Mouse (Mus musculus) left cerebral cortex, adult 2 months (tissue): ENCODE data around the gene Plxnb3. TPM values are rescaled to one million over a fixed set of nuclear protein-coding genes. Genes with fewer than 3 reads are reported as not detected.
"Not testable (repeated sequence)": the region's sequence is repeated elsewhere in the genome, so short reads cannot be mapped to it uniquely, and the experiment has no call there.

Experiments used
- DNase-seq, 2 experiments: peaks; one replicate each; pipeline ENCODE4 v3.0.0; 2021 to 2022; ENCODE audit warnings: low spot score in 2 of 2, mixed read lengths in 1 of 2; ENCODE audit errors: extremely low spot score in 1 of 2
- H3K27ac ChIP-seq: fragments of 200-600 bp; 2 replicates; pipeline ENCODE4 v1.8.1; 2022
- H3K4me3 ChIP-seq: fragments of 200-600 bp; 2 replicates; pipeline ENCODE4 v1.8.1; 2022
- CTCF ChIP-seq: fragments of 200-600 bp; IDR thresholded peaks from 2 replicates; pipeline ENCODE4 v1.8.1; 2022; ENCODE audit warnings: antibody characterized with exemption, mild to moderate bottlenecking, moderate library complexity
- intact Hi-C: fragments of 180-260 bp; cut with DNase I; formaldehyde crosslinking; loops from one replicate; pipeline ENCODE4 v1.15.1; 2025
- long read RNA-seq, 2 experiments: library from polyadenylated mRNA; stranded (forward); transcript quantifications; one replicate each; pipeline ENCODE4 v2.0.0; 2021; ENCODE audit warnings: borderline mapping rate in 2 of 2
- total RNA-seq, 2 experiments: library from RNA; stranded (reverse); gene quantifications; 2 replicates each; pipeline ENCODE4 v1.2.3; 2021

Plxnb3 gene
- 1 to 10 TPM; 7.2 to 8.5 TPM for total RNA-seq
- long read RNA-seq, experiment 1, full-length matches to known transcripts, result 2 of 15 reads
- long read RNA-seq, experiment 1, partial matches to known transcripts, result 4 of 15 reads
- long read RNA-seq, experiment 1, other reads (novel, unspliced or antisense), result 9 of 15 reads
- long read RNA-seq, experiment 2, full-length matches to known transcripts, result 4 of 19 reads
- long read RNA-seq, experiment 2, partial matches to known transcripts, result 4 of 19 reads
- long read RNA-seq, experiment 2, other reads (novel, unspliced or antisense), result 11 of 19 reads

- peak within 1 kb of the TSS; percentile 36; the same call in 1 of the 2 replicates for H3K27ac ChIP-seq
- intact Hi-C loops, result no loop called here
- no peak for TF ChIP-seq CTCF
- no peak for DNase-seq
- H3K4me3 ChIP-seq, result no peak within 1 kb of the TSS
Measured at GRCm38 (mm10) chrX:73756334-73757140, at the start of gene Plxnb3. Gene Plxnb3 (plus strand): TSS chrX:73757090.

GRCm38 (mm10) chrX:73715476-73716108 lies 41.3 kb upstream of the Plxnb3 start:
- DNase-seq, result no peak

GRCm38 (mm10) chrX:73716109-73716661 lies 40.7 kb upstream of the Plxnb3 start, which contains the start of the genes Bcap31 and Abcd1:
Gene Bcap31 (minus strand): TSS chrX:73716175.
Gene Abcd1 (plus strand): TSS chrX:73716597.
- intact Hi-C loops, result loop anchor here (5.0 to 10.0 kb wide), 2 partner anchors 66 to 219 kb away; partner anchors contain the start of gene Renbp
- peak; percentile 81 to 86 for DNase-seq
- no peak for TF ChIP-seq CTCF
- H3K27ac ChIP-seq, result peak within 1 kb of the TSS; percentile 86
- peak within 1 kb of the TSS; percentile 57 for H3K4me3 ChIP-seq

More at GRCm38 (mm10) chrX:73715476-73716108, 41.3 kb upstream of the Plxnb3 start:
- intact Hi-C loops, result loop anchor here (5.0 to 10.0 kb wide), 2 partner anchors 67 to 219 kb away; partner anchors contain the start of gene Renbp
- Histone ChIP-seq H3K27ac (peak overlapping the region; percentile 50), H3K4me3 (peak overlapping the region; percentile 57)
- no peak; the same call in 1 of the 2 replicates for TF ChIP-seq CTCF

- intact Hi-C loops, result loop anchor here (5.0 to 10.0 kb wide), 2 partner anchors 65 to 218 kb away; partner anchors contain the start of gene Renbp
- DNase-seq, result peak; percentile 8 to 21
- peak overlapping the region; percentile 86 for H3K27ac ChIP-seq
Measured at GRCm38 (mm10) chrX:73716709-73717545, 40.0 kb upstream of the Plxnb3 start.

GRCm38 (mm10) chrX:73717667-73718066 lies 39.2 kb upstream of the Plxnb3 start:
- no peak for TF ChIP-seq CTCF
- intact Hi-C loops, result loop anchor here (5.0 to 10.0 kb wide), 2 partner anchors 65 to 217 kb away; partner anchors contain the start of gene Renbp
- Histone ChIP-seq H3K4me3 (peak overlapping the region; percentile 57; the same call in 1 of the 2 replicates), H3K27ac (no peak overlapping the region)
- DNase-seq, result no peak

More at GRCm38 (mm10) chrX:73716709-73717545, 40.0 kb upstream of the Plxnb3 start:
- peak overlapping the region; percentile 57 for H3K4me3 ChIP-seq
- no peak for TF ChIP-seq CTCF

GRCm38 (mm10) chrX:73718271-73718670 lies 38.6 kb upstream of the Plxnb3 start:
- intact Hi-C loops, result loop anchor here (5.0 to 10.0 kb wide), 2 partner anchors 64 to 217 kb away; partner anchors contain the start of gene Renbp
- no peak overlapping the region for H3K4me3 ChIP-seq
- no peak overlapping the region for H3K27ac ChIP-seq
- TF ChIP-seq CTCF, result no peak
- no peak for DNase-seq

GRCm38 (mm10) chrX:73718686-73719362 lies 38.1 kb upstream of the Plxnb3 start:
- no peak for DNase-seq
- TF ChIP-seq CTCF, result no peak
- intact Hi-C loops, result loop anchor here (5.0 to 10.0 kb wide), 2 partner anchors 63 to 216 kb away; partner anchors contain the start of gene Renbp
- Histone ChIP-seq H3K27ac (no peak overlapping the region), H3K4me3 (no peak overlapping the region)

GRCm38 (mm10) chrX:73730908-73731307 lies 26.0 kb upstream of the Plxnb3 start:
- Histone ChIP-seq H3K4me3 (no peak overlapping the region), H3K27ac (no peak overlapping the region)
- DNase-seq, result no peak
- intact Hi-C loops, result no loop called here
- TF ChIP-seq CTCF, result no peak

GRCm38 (mm10) chrX:73738155-73738554 lies 18.7 kb upstream of the Plxnb3 start:
- peak; percentile 26 for TF ChIP-seq CTCF
- no peak overlapping the region for H3K4me3 ChIP-seq
- intact Hi-C loops, result no loop called here
- H3K27ac ChIP-seq, result no peak overlapping the region
- no peak for DNase-seq

- no peak for TF ChIP-seq CTCF
- DNase-seq, result no peak
- intact Hi-C loops, result no loop called here
- Histone ChIP-seq H3K4me3 (no peak overlapping the region), H3K27ac (no peak overlapping the region)
Measured at GRCm38 (mm10) chrX:73739151-73739550, 17.7 kb upstream of the Plxnb3 start.

- DNase-seq, intact Hi-C loops, H3K27ac ChIP-seq, H3K4me3 ChIP-seq: not testable (repeated sequence)
Measured at GRCm38 (mm10) chrX:73739841-73740240, 17.0 kb upstream of the Plxnb3 start.
